Mouse (Mus musculus) forebrain, embryonic 11.5 days (tissue): ENCODE measurements at regions not wholly inside any gene's neighbourhood (a gene's known extent, or its start where the extent isn't known, plus 50 kb on each side); places are given as distances from the start of the nearest gene placed in this dataset.
"Not testable (repeated sequence)": the region's sequence is repeated elsewhere in the genome, so short reads cannot be mapped to it uniquely, and the experiment has no call there.

Experiments
- ATAC-seq: fragments of 200-750 bp; cut with Nextera tagmentation; replicated peaks from 2 replicates; pipeline ENCODE4 v1.8.0; 2017; ENCODE audit warnings: moderate TSS enrichment; ENCODE audit not compliant: low FRiP score
- DNase-seq: peaks from one replicate; pipeline ENCODE4 v3.0.0-alpha.2; 2017; ENCODE audit warnings: low spot score
- H3K27ac ChIP-seq: fragments of 300-500 bp; sonication (generic); 2 replicates; pipeline ENCODE4 v1.5.1; 2014; ENCODE audit warnings: low read depth, low read length
- H3K27me3 ChIP-seq: fragments of 300-500 bp; sonication (generic); 2 replicates; pipeline ENCODE4 v1.6.1; 2014; ENCODE audit warnings: mild to moderate bottlenecking, low read length, mixed read lengths; ENCODE audit not compliant: control insufficient read depth, insufficient read depth
- H3K36me3 ChIP-seq: fragments of 300-500 bp; sonication (generic); 2 replicates; pipeline ENCODE4 v1.6.1; 2014; ENCODE audit warnings: mild to moderate bottlenecking, low read length, moderate library complexity, mixed read lengths; ENCODE audit not compliant: control insufficient read depth, insufficient read depth
- H3K4me1 ChIP-seq: fragments of 300-500 bp; sonication (generic); replicated peaks from 2 replicates; pipeline ENCODE4 v1.6.1; 2014; ENCODE audit warnings: low read length, mixed read lengths; ENCODE audit not compliant: control insufficient read depth, insufficient read depth
- H3K4me2 ChIP-seq: fragments of 300-500 bp; sonication (generic); 2 replicates; pipeline ENCODE4 v1.6.1; 2014; ENCODE audit warnings: low read depth, mild to moderate bottlenecking, low read length, moderate library complexity, mixed read lengths; ENCODE audit not compliant: severe bottlenecking
- H3K4me3 ChIP-seq: fragments of 300-500 bp; sonication (generic); 2 replicates; pipeline ENCODE4 v1.5.1; 2014; ENCODE audit warnings: low read depth, low read length
- H3K9ac ChIP-seq: fragments of 300-500 bp; sonication (generic); 2 replicates; pipeline ENCODE4 v1.6.1; 2014; ENCODE audit warnings: low read length
- H3K9me3 ChIP-seq: fragments of 300-500 bp; sonication (generic); 2 replicates; pipeline ENCODE4 v1.6.1; 2016; ENCODE audit warnings: low read length, mixed read lengths; ENCODE audit not compliant: control insufficient read depth
- WGBS: fragments of 180-500 bp; shearing (Covaris S2); extraction: QIAGEN DNeasy Blood & Tissue Kit; methylation state at CpG from one replicate; pipeline ENCODE4 v1.1.7; 2014; 5-methylcytosine and 5-hydroxymethylcytosine counted together

DNA sequence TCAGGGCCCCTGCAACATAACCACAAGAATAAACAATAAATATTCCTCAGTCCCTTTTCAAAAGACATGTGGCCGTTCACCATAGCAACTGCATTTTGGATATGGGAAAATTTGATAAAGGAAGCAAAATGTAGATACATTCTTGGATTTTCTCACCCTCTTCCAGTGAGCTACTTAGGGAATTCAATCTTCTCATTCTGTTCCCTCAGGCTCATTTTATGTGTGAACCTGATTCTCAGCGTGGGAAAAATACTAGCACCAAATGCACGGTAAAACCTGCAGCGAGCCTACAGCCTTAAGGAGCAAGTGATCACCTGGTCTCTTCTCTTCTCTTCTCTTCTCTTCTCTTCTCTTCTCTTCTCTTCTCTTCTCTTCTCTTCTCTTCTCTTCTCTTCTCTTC, 322.5 kb upstream of the Cwc22 start:
- WGBS, result 87% methylated on average over 4 of the region's 4 CpGs
- Histone ChIP-seq H3K4me1 (no peaks in the 10 kb centered on the region), H3K4me3 (no peak overlapping the region), H3K27me3 (no peaks in the 10 kb centered on the region), H3K4me2 (no peak overlapping the region), H3K27ac (no peak overlapping the region), H3K9ac (no peak overlapping the region), H3K36me3 (no peaks in the 10 kb centered on the region), H3K9me3 (no peaks in the 10 kb centered on the region)
- ATAC-seq (no peak), DNase-seq (no peak)

DNA sequence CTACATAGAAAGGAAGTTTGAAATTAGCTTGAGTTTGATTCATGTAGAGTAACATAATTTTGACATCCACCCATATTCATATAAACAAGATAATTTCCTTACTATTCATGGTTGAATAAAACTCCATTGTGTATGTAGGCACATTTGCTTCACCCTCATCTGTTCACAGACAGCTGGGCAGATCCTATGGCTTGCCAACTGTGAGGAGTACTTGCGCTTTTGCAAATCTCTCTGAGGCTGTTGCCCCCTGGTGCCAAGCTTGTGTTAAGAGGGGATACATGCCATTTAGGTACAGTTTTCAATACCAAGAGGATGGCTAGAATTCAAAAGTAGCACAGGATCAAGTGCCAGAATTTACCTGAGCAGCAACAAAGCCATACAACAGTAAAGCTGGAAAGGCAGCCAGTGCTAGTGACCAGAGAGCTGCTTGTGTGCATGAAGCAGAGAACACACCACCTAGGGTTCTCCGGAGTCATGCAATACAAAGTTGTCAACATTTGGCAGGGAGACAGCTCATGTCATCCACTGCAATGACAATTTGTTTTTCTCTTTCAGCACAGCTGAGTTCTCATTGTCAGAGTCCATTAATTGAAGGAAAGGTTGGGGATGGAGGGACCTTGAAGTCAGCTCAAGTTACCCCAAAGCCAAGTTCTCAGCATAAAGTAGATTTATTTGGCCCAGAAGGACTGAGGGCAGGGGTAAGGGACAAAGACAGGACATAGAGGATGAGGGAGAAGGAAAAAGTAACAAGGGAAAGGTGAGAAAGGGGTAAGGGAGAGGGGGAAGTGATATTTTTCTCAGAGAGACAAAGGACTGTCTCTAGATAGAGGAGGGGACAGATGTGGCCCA, 321.6 kb upstream of the Cwc22 start:
- Histone ChIP-seq H3K27me3 (no peaks in the 10 kb centered on the region), H3K4me2 (no peak overlapping the region), H3K36me3 (no peaks in the 10 kb centered on the region), H3K9me3 (no peaks in the 10 kb centered on the region), H3K9ac (no peak overlapping the region), H3K4me1 (no peaks in the 10 kb centered on the region), H3K27ac (no peak overlapping the region), H3K4me3 (no peak overlapping the region)
- no peak for ATAC-seq
- DNase-seq, result no peak
- WGBS, result 88% methylated on average over 2 of the region's 2 CpGs

DNA sequence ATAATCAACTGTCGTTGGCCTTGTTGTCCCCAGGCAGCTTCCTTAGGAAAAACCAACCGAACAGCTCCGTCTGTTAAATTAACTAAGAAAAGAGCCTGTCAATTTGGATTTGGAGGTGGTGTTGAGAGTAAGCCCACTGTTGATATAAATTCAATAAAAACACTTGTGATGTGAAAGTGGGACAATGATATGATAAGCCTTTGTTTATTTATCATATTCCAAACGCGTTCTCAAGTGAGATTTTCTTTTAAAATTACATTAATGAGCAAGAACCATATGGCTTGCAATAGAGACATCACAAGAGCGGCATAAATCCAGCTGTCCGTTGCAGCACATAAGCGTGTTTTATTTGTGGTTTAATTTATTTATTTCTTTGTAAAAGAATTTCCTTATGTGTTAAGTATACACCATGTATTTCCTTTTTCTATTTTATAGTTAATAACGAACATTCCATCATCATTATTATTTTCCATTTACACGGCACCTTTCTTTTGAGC, 307.5 kb upstream of the Cwc22 start:
- H3K4me2 ChIP-seq, result no peak overlapping the region
- H3K27me3 ChIP-seq, result no peaks in the 10 kb centered on the region
- 84% methylated on average over 10 of the region's 10 CpGs for WGBS
- no peak overlapping the region for H3K27ac ChIP-seq
- ATAC-seq (no peak), DNase-seq (no peak)
- H3K9ac ChIP-seq, result no peak overlapping the region
- H3K36me3 ChIP-seq, result no peaks in the 10 kb centered on the region
- no peak overlapping the region for H3K4me3 ChIP-seq
- no peaks in the 10 kb centered on the region for H3K4me1 ChIP-seq
- H3K9me3 ChIP-seq, result no peaks in the 10 kb centered on the region

DNA sequence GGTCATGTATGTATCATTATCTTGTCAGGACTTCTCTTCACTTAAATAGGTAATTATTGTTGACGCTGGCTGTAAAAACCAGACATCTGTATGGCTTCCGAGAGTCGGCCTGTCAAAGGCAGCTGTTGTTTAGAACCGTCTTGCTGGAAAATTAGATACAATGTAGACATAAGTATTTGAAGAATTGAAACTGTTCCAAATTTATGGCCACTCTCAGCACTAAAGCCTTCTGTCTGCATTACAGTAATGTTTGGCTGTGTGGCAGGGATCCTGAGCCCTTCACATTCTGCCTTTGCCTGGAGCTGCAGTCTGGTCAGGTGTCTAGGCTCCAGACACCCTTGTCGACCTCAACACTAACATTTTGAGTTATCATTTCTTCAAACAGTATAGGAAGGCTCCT, 300.2 kb upstream of the Cwc22 start:
- Histone ChIP-seq H3K4me3 (no peak overlapping the region), H3K9me3 (no peaks in the 10 kb centered on the region), H3K27ac (no peak overlapping the region), H3K27me3 (no peaks in the 10 kb centered on the region), H3K9ac (no peak overlapping the region), H3K36me3 (no peaks in the 10 kb centered on the region), H3K4me1 (no peaks in the 10 kb centered on the region), H3K4me2 (no peak overlapping the region)
- 87% methylated on average over 5 of the region's 5 CpGs for WGBS
- ATAC-seq (no peak), DNase-seq (no peak)

DNA sequence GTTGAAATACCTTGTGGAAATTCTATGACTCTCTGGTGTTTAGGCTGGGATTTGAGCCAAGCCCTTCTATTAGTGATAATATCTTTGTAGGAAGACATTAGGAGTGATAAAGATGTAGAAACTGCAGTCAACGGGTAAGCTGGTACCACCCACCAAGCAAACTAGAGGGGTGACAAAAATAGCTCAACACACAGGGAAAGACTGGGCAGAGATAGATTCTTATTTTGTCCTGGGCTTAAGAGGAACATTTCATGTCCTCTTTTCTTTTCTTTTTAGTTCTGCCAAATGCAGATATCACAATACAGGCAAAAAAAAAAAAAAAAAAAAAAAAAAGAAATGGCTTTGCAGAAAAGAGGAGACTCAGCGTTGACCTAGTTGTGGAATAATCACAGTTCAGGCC, 294.1 kb upstream of the Cwc22 start:
- no peaks in the 10 kb centered on the region for H3K36me3 ChIP-seq
- H3K27me3 ChIP-seq, result no peaks in the 10 kb centered on the region
- H3K4me2 ChIP-seq, result no peak overlapping the region
- H3K27ac ChIP-seq, result no peak overlapping the region
- WGBS, result 84% methylated on average over 2 of the region's 2 CpGs
- no peak for ATAC-seq
- no peaks in the 10 kb centered on the region for H3K9me3 ChIP-seq
- H3K4me3 ChIP-seq, result no peak overlapping the region
- no peak for DNase-seq
- H3K9ac ChIP-seq, result no peak overlapping the region
- H3K4me1 ChIP-seq, result no peaks in the 10 kb centered on the region

DNA sequence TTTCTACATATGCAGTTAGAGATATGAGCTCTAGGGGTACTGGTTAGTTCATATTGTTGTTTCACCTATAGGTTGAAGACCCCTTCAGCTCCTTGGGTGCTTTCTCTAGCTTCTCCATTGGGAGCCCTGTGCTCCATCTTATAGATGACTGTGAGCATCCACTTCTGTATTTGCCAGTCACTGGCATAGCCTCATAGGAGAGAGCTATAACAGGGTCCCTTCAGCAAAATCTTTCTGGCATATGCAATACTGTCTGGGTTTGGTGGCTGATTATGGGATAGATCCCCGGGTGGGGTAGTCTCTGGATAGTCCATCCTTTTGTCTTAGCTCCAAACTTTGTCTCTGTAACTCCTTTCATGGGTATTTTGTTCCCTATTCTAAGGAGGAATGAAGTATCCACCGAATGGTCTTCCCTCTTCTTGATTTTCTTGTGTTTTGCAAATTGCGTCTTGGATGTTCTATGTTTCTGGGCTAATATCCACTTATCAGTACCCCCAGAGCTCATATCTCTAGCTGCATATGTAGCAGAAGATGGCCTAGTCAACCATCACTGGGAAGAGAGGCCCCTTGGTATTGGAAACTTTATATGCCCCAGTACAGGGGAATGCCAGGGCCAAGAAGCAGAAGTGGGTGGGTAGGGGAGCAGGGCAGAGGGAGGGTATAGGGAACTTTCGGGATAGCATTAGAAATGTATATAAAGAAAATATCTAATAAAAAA, 279.4 kb upstream of the Cwc22 start:
- not testable (repeated sequence) for H3K27ac ChIP-seq, H3K36me3 ChIP-seq, H3K9me3 ChIP-seq, ATAC-seq, H3K27me3 ChIP-seq, DNase-seq, H3K4me3 ChIP-seq, H3K4me1 ChIP-seq, H3K4me2 ChIP-seq, H3K9ac ChIP-seq
- WGBS, result 85% methylated on average over 4 of the region's 4 CpGs

DNA sequence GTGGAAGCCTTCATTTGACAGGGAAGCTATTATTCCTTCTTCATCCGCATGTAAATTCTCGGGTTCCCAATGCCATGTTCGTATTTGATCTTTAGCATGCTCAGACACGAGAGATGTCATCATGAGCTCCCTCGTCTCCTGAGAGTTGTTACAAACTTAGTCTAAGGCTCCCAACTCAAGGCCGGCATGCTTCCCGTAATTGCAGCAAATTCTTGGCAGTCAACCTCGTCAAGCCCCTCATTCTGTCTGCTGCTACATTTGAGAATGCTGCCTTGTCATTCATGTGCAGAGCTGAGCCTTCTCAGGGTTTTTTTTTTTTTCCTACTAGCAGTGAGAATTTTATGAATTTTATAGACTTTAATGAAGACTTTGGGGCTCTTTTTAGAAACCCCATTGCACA, 268.3 kb upstream of the Cwc22 start:
- H3K4me2 ChIP-seq, result no peak overlapping the region
- H3K4me3 ChIP-seq, result no peak overlapping the region
- H3K27me3 ChIP-seq, result no peaks in the 10 kb centered on the region
- ATAC-seq (no peak), DNase-seq (no peak)
- H3K9me3 ChIP-seq, result no peaks in the 10 kb centered on the region
- no peak overlapping the region for H3K9ac ChIP-seq
- H3K27ac ChIP-seq, result no peak overlapping the region
- H3K4me1 ChIP-seq, result no peaks in the 10 kb centered on the region
- no peaks in the 10 kb centered on the region for H3K36me3 ChIP-seq
- 76% methylated on average over 8 of the region's 8 CpGs for WGBS

DNA sequence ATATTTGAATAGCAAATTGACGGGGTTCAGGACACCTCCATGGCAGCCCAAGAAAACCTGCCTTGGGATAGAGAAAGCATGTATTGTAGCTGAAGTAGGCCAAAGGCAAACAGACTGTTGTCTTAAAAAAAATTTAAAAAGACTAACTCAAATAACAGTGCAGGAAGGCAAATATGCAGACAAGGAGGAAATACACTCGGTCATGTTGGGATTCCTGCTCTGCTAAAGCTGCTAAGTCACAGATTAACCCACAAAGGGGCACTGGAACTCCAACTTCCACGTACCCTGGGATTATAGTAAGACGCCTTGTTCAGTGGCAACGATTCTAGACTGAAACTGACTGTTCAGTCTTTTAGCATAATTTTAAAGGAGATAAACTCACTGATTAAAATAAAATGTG, 258.9 kb upstream of the Cwc22 start:
- Histone ChIP-seq H3K36me3 (no peaks in the 10 kb centered on the region), H3K4me3 (no peak overlapping the region), H3K27me3 (no peaks in the 10 kb centered on the region), H3K4me2 (no peak overlapping the region), H3K27ac (no peak overlapping the region), H3K9me3 (no peaks in the 10 kb centered on the region), H3K4me1 (no peaks in the 10 kb centered on the region), H3K9ac (no peak overlapping the region)
- DNase-seq, result no peak
- no peak for ATAC-seq
- 82% methylated on average over 5 of the region's 5 CpGs for WGBS
